Mouse (Mus musculus): ENCODE data around the gene Fam124a.
"Not testable (repeated sequence)": the region's sequence is repeated elsewhere in the genome, so short reads cannot be mapped to it uniquely, and the experiment has no call there.

Fam124a gene

GRCm38 (mm10) chr14:62574906-62575305 is 19.4 kb downstream of the Fam124a start:
- DNase-seq (ENCODE audit: low spot score): no peak

GRCm38 (mm10) chr14:62575862-62576261 is 20.3 kb downstream of the Fam124a start:
- DNase-seq (ENCODE audit: low spot score): no peak

- no peak for DNase-seq (ENCODE audit: low spot score)
These were observed 25.4 kb downstream of the Fam124a start for GRCm38 (mm10) chr14:62580945-62581344.

GRCm38 (mm10) chr14:62581768-62582167 is 26.2 kb downstream of the Fam124a start:
- no peak for DNase-seq (ENCODE audit: low spot score)

GRCm38 (mm10) chr14:62584637-62585036 is 29.1 kb downstream of the Fam124a start:
- DNase-seq (ENCODE audit: low spot score): no peak

- DNase-seq (ENCODE audit: low spot score): no peak
These were observed 29.8 kb downstream of the Fam124a start for GRCm38 (mm10) chr14:62585338-62585737.

- no peak for DNase-seq (ENCODE audit: low spot score)
These were observed 44.6 kb downstream of the Fam124a start for GRCm38 (mm10) chr14:62600109-62600522.

GRCm38 (mm10) chr14:62602271-62602670 is 46.7 kb downstream of the Fam124a start:
- no peak for DNase-seq (ENCODE audit: low spot score)

- no peak for DNase-seq (ENCODE audit: low spot score)
These were observed 47.3 kb downstream of the Fam124a start for GRCm38 (mm10) chr14:62602869-62603268.

- no peak for DNase-seq (ENCODE audit: low spot score)
These were observed 52.3 kb downstream of the Fam124a start for GRCm38 (mm10) chr14:62607791-62608196.

- no peak for DNase-seq (ENCODE audit: low spot score)
These were observed 54.4 kb downstream of the Fam124a start for GRCm38 (mm10) chr14:62609904-62610303.

- DNase-seq (ENCODE audit: low spot score): no peak
These were observed 66.9 kb downstream of the Fam124a start for GRCm38 (mm10) chr14:62622393-62622792.

- DNase-seq (ENCODE audit: low spot score): no peak
These were observed 72.4 kb downstream of the Fam124a start for GRCm38 (mm10) chr14:62627951-62628350.

- DNase-seq (ENCODE audit: low spot score): no peak
These were observed 82.2 kb downstream of the Fam124a start for GRCm38 (mm10) chr14:62637436-62638344.

GRCm38 (mm10) chr14:62638345-62638702 is 82.8 kb downstream of the Fam124a start:
- no peak for DNase-seq (ENCODE audit: low spot score)

- no peak for DNase-seq (ENCODE audit: low spot score)
These were observed 83.6 kb downstream of the Fam124a start for GRCm38 (mm10) chr14:62639111-62639510.

GRCm38 (mm10) chr14:62639551-62639950 is 84.0 kb downstream of the Fam124a start:
- DNase-seq (ENCODE audit: low spot score): no peak

- DNase-seq (ENCODE audit: low spot score): no peak
These were observed 84.9 kb downstream of the Fam124a start for GRCm38 (mm10) chr14:62640396-62640795.

GRCm38 (mm10) chr14:62642368-62642767 is 86.8 kb downstream of the Fam124a start:
- DNase-seq (ENCODE audit: low spot score): not testable (repeated sequence)

GRCm38 (mm10) chr14:62648405-62648804 is 92.9 kb downstream of the Fam124a start:
- no peak for DNase-seq (ENCODE audit: low spot score)

GRCm38 (mm10) chr14:62650376-62650775 is 94.8 kb downstream of the Fam124a start:
- DNase-seq (ENCODE audit: low spot score): no peak

- no peak for DNase-seq (ENCODE audit: low spot score)
These were observed 96.2 kb downstream of the Fam124a start for GRCm38 (mm10) chr14:62651771-62652170.

GRCm38 (mm10) chr14:62655996-62656395 is 100.5 kb downstream of the Fam124a start:
- DNase-seq (ENCODE audit: low spot score): no peak

- no peak for DNase-seq (ENCODE audit: low spot score)
These were observed 101.9 kb downstream of the Fam124a start for GRCm38 (mm10) chr14:62657469-62657868.

Data from ovary, adult 18-20 months (tissue).